Mouse (Mus musculus) embryo, embryonic 11 days (tissue): Measurements from ENCODE around the gene Mgat4e.
"Not testable (repeated sequence)": the region's sequence is repeated elsewhere in the genome, so short reads cannot be mapped to it uniquely, and the experiment has no call there.

Experiments used
- DNase-seq: peaks from one replicate; pipeline ENCODE4 v3.0.0-alpha.2; 2015

Gene Mgat4e

GRCm38 (mm10) chr1:134555240-134555870 is 5.9 kb upstream of the Mgat4e start:
- DNase-seq = peak; percentile 28

- no peak for DNase-seq
These were observed 2.9 kb upstream of the Mgat4e start for GRCm38 (mm10) chr1:134552396-134552795.

GRCm38 (mm10) chr1:134551869-134552268 is 2.4 kb upstream of the Mgat4e start:
- DNase-seq = no peak

- no peak for DNase-seq
These were observed 1.3 kb downstream of the Mgat4e start for GRCm38 (mm10) chr1:134548231-134548630.

- no peak for DNase-seq
These were observed 8.9 kb downstream of the Mgat4e start for GRCm38 (mm10) chr1:134540610-134541009.

- no peak for DNase-seq
These were observed 14.0 kb downstream of the Mgat4e start for GRCm38 (mm10) chr1:134535513-134535912.

GRCm38 (mm10) chr1:134535054-134535453 is 14.4 kb downstream of the Mgat4e start:
- no peak for DNase-seq

GRCm38 (mm10) chr1:134533710-134534109 is 15.8 kb downstream of the Mgat4e start:
- not testable (repeated sequence) for DNase-seq

- no peak for DNase-seq
These were observed 18.9 kb downstream of the Mgat4e start for GRCm38 (mm10) chr1:134530618-134531017.

GRCm38 (mm10) chr1:134526752-134527151 is 22.7 kb downstream of the Mgat4e start:
- no peak for DNase-seq

GRCm38 (mm10) chr1:134525015-134525414 is 24.5 kb downstream of the Mgat4e start:
- DNase-seq = no peak

- DNase-seq = no peak
These were observed 25.1 kb downstream of the Mgat4e start for GRCm38 (mm10) chr1:134524424-134524823.

- no peak for DNase-seq
These were observed 27.2 kb downstream of the Mgat4e start for GRCm38 (mm10) chr1:134522325-134522724.

GRCm38 (mm10) chr1:134521163-134521562 is 28.3 kb downstream of the Mgat4e start:
- no peak for DNase-seq

- DNase-seq = no peak
These were observed 29.3 kb downstream of the Mgat4e start for GRCm38 (mm10) chr1:134520001-134520721.

- DNase-seq = not testable (repeated sequence)
These were observed 30.3 kb downstream of the Mgat4e start for GRCm38 (mm10) chr1:134519201-134519600.

- DNase-seq = peak; percentile 90
These were observed 30.8 kb downstream of the Mgat4e start for GRCm38 (mm10) chr1:134518677-134519076.

- DNase-seq = not testable (repeated sequence)
These were observed 31.6 kb downstream of the Mgat4e start for GRCm38 (mm10) chr1:134517841-134518240.

GRCm38 (mm10) chr1:134516491-134517198 is 32.8 kb downstream of the Mgat4e start:
- peak; percentile 82 for DNase-seq

- no peak for DNase-seq
These were observed 33.6 kb downstream of the Mgat4e start for GRCm38 (mm10) chr1:134515891-134516290.

- DNase-seq = no peak
These were observed 35.4 kb downstream of the Mgat4e start for GRCm38 (mm10) chr1:134513876-134514590.

- DNase-seq = peak; percentile 63
These were observed 36.1 kb downstream of the Mgat4e start for GRCm38 (mm10) chr1:134513312-134513860.

GRCm38 (mm10) chr1:134512584-134512983 is 36.9 kb downstream of the Mgat4e start:
- DNase-seq = no peak
